Mouse (Mus musculus): ENCODE data around the gene Reep3. TPM values are rescaled to one million over a fixed set of nuclear protein-coding genes. Genes with fewer than 3 reads are reported as not detected.

Gene Reep3
- total and polyA plus RNA-seq, 3 experiments, result 0.01 TPM; not detected in 2

GRCm38 (mm10) chr10:67040410-67040809 lies 56.3 kb downstream of the Reep3 start:
- H3K9ac ChIP-seq (ENCODE audit: control insufficient read depth, low read depth, low read length, poor library complexity, severe bottlenecking), result no peak overlapping the region
- H3K4me1 ChIP-seq (ENCODE audit: control insufficient read depth in 1 of 2, insufficient read depth in 2 of 2, low read length in 2 of 2), result no peaks in the 10 kb centered on the region
- no peaks in the 10 kb centered on the region for H3K79me2 ChIP-seq (ENCODE audit: control insufficient read depth, insufficient read depth, low read length, poor library complexity)
- no peak overlapping the region for H3K27ac ChIP-seq (ENCODE audit: control insufficient read depth, low read depth, low read length)
- no peak for TF ChIP-seq CHD2 (IDR thresholded peaks at IDR 0.05; ENCODE audit: low read length)
- no peak for TF ChIP-seq HCFC1 (IDR thresholded peaks at IDR 0.05; ENCODE audit: low read depth, low read length)
- no peak for TF ChIP-seq ZC3H11A (IDR thresholded peaks at IDR 0.05; ENCODE audit: low read depth, low read length)
- no peaks in the 10 kb centered on the region for H3K36me3 ChIP-seq (ENCODE audit: control insufficient read depth in 1 of 2, insufficient read depth in 2 of 2, low read length in 2 of 2)
- H3K9me3 ChIP-seq (replicated peaks; ENCODE audit: insufficient read depth, low read length), result no peaks in the 10 kb centered on the region
- no peak for DNase-seq (ENCODE audit: low read depth, low spot score)
- no peak overlapping the region for H3K4me3 ChIP-seq (ENCODE audit: control insufficient read depth in 1 of 2, insufficient read depth in 1 of 2, low read depth in 2 of 2, low read length in 2 of 2)
- H3K27me3 ChIP-seq (ENCODE audit: control insufficient read depth in 1 of 2, insufficient read depth in 2 of 2, low read length in 2 of 2), result no peaks in the 10 kb centered on the region; a peak in 1 of 4 replicates

- H3K36me3 ChIP-seq (ENCODE audit: control insufficient read depth in 1 of 2, insufficient read depth in 2 of 2, low read length in 2 of 2), result no peaks in the 10 kb centered on the region
- no peaks in the 10 kb centered on the region for H3K4me1 ChIP-seq (ENCODE audit: control insufficient read depth in 1 of 2, insufficient read depth in 2 of 2, low read length in 2 of 2)
Observed at GRCm38 (mm10) chr10:67039001-67039400, 57.7 kb downstream of the Reep3 start.

GRCm38 (mm10) chr10:67036542-67036941 lies 60.2 kb downstream of the Reep3 start:
- no peak overlapping the region for H3K4me3 ChIP-seq (ENCODE audit: control insufficient read depth in 1 of 2, insufficient read depth in 1 of 2, low read depth in 2 of 2, low read length in 2 of 2)
- H3K9me3 ChIP-seq (replicated peaks; ENCODE audit: insufficient read depth, low read length), result no peaks in the 10 kb centered on the region
- DNase-seq (ENCODE audit: low read depth, low spot score), result no peak
- no peaks in the 10 kb centered on the region for H3K36me3 ChIP-seq (ENCODE audit: control insufficient read depth in 1 of 2, insufficient read depth in 2 of 2, low read length in 2 of 2)
- no peaks in the 10 kb centered on the region for H3K27me3 ChIP-seq (ENCODE audit: control insufficient read depth in 1 of 2, insufficient read depth in 2 of 2, low read length in 2 of 2)
- TF ChIP-seq USF1 (IDR thresholded peaks at IDR 0.05; ENCODE audit: low read depth, low read length), result no peak
- TF ChIP-seq SMC3 (IDR thresholded peaks at IDR 0.05; ENCODE audit: low read depth, low read length), result no peak
- no peak for TF ChIP-seq RCOR1 (IDR thresholded peaks at IDR 0.05; ENCODE audit: low read depth, low read length)
- no peak for TF ChIP-seq POLR2AphosphoS5 (IDR thresholded peaks at IDR 0.05; ENCODE audit: borderline replicate concordance, low read depth, low read length)
- TF ChIP-seq JUND (IDR thresholded peaks at IDR 0.05; ENCODE audit: low read depth, low read length), result no peak
- TF ChIP-seq TAL1 (IDR thresholded peaks at IDR 0.05; ENCODE audit: low read length), result no peak
- H3K9ac ChIP-seq (ENCODE audit: control insufficient read depth, low read depth, low read length, poor library complexity, severe bottlenecking), result no peak overlapping the region
- no peaks in the 10 kb centered on the region for H3K79me2 ChIP-seq (ENCODE audit: control insufficient read depth, insufficient read depth, low read length, poor library complexity)
- H3K27ac ChIP-seq (ENCODE audit: control insufficient read depth, low read depth, low read length), result no peak overlapping the region
- no peaks in the 10 kb centered on the region for H3K4me1 ChIP-seq (ENCODE audit: control insufficient read depth in 1 of 2, insufficient read depth in 2 of 2, low read length in 2 of 2)

More at GRCm38 (mm10) chr10:67039001-67039400, 57.7 kb downstream of the Reep3 start:
- H3K27ac ChIP-seq (ENCODE audit: control insufficient read depth, low read depth, low read length), result no peak overlapping the region
- H3K27me3 ChIP-seq (ENCODE audit: control insufficient read depth in 1 of 2, insufficient read depth in 2 of 2, low read length in 2 of 2), result no peaks in the 10 kb centered on the region; a peak in 1 of 4 replicates
- H3K9me3 ChIP-seq (replicated peaks; ENCODE audit: insufficient read depth, low read length), result no peaks in the 10 kb centered on the region
- DNase-seq (ENCODE audit: low read depth, low spot score), result no peak
- no peak for TF ChIP-seq CHD1 (IDR thresholded peaks at IDR 0.05; ENCODE audit: low read depth, low read length)
- TF ChIP-seq ELF1 (IDR thresholded peaks at IDR 0.05; ENCODE audit: low read depth, low read length), result no peak
- no peak for TF ChIP-seq SIN3A (IDR thresholded peaks at IDR 0.05; ENCODE audit: low read length)
- no peak for TF ChIP-seq RAD21 (IDR thresholded peaks at IDR 0.05; ENCODE audit: low read depth, low read length)
- no peak for TF ChIP-seq NELFE (IDR thresholded peaks at IDR 0.05; ENCODE audit: low read depth, low read length)
- no peak for TF ChIP-seq ZNF384 (IDR thresholded peaks at IDR 0.05; ENCODE audit: low read depth, low read length)
- no peak for TF ChIP-seq MAX (IDR thresholded peaks at IDR 0.05; ENCODE audit: low read length)
- TF ChIP-seq ETS1 (IDR thresholded peaks at IDR 0.05; ENCODE audit: low read depth, low read length), result no peak
- no peak for TF ChIP-seq JUND (IDR thresholded peaks at IDR 0.05; ENCODE audit: low read depth, low read length)
- H3K9ac ChIP-seq (ENCODE audit: control insufficient read depth, low read depth, low read length, poor library complexity, severe bottlenecking), result no peak overlapping the region
- no peaks in the 10 kb centered on the region for H3K79me2 ChIP-seq (ENCODE audit: control insufficient read depth, insufficient read depth, low read length, poor library complexity)
- no peak overlapping the region for H3K4me3 ChIP-seq (ENCODE audit: control insufficient read depth in 1 of 2, insufficient read depth in 1 of 2, low read depth in 2 of 2, low read length in 2 of 2)
